Mouse (Mus musculus): Measurements from ENCODE around the gene Ccn5. TPM values are rescaled to one million over a fixed set of nuclear protein-coding genes. Genes with fewer than 3 reads are reported as not detected.

Ccn5 gene
- polyA plus RNA-seq, 1 experiment from 2014 or later: 0.17 TPM

- TF ChIP-seq CTCF (IDR thresholded peaks at IDR 0.05; ENCODE audit: low read depth): peak; percentile 74
- Histone ChIP-seq H3K4me3 (replicated peaks; ENCODE audit: low read depth, low read length) (no peak overlapping the region), H3K4me1 (replicated peaks; ENCODE audit: insufficient read depth, low read length) (peaks cover 4% of the 10 kb centered on the region; the same call in 1 of the 2 replicates), H3K9me3 (replicated peaks; ENCODE audit: low read length) (no peaks in the 10 kb centered on the region), H3K27ac (no peak overlapping the region), H3K9ac (ENCODE audit: low read depth, low read length) (no peak overlapping the region), H3K36me3 (ENCODE audit: insufficient read depth, low read length) (no peaks in the 10 kb centered on the region), H3K4me2 (ENCODE audit: low read length) (peak overlapping the region; percentile 28; the same call in 1 of the 2 replicates), H3K27me3 (ENCODE audit: insufficient read depth, low read length) (peaks cover 29% of the 10 kb centered on the region)
- 13% methylated on average over 50 of the region's 50 CpGs for WGBS
- no peak for DNase-seq (ENCODE audit: low spot score)
- peak; percentile 55; the same call in 1 of the 2 replicates for ATAC-seq (replicated peaks; ENCODE audit: low FRiP score, low read depth)
Observed at GRCm38 (mm10) chr2:163858254-163858947, 37.7 kb downstream of the Ccn5 start.

GRCm38 (mm10) chr2:163865311-163865710 lies 44.6 kb downstream of the Ccn5 start:
- Histone ChIP-seq H3K9ac (ENCODE audit: low read depth, low read length) (no peak overlapping the region), H3K4me1 (replicated peaks; ENCODE audit: insufficient read depth, low read length) (no peaks in the 10 kb centered on the region), H3K9me3 (replicated peaks; ENCODE audit: low read length) (no peaks in the 10 kb centered on the region), H3K4me2 (ENCODE audit: low read length) (no peak overlapping the region), H3K27me3 (ENCODE audit: insufficient read depth, low read length) (no peaks in the 10 kb centered on the region), H3K4me3 (replicated peaks; ENCODE audit: low read depth, low read length) (no peak overlapping the region), H3K27ac (no peak overlapping the region), H3K36me3 (ENCODE audit: insufficient read depth, low read length) (no peaks in the 10 kb centered on the region)
- TF ChIP-seq CTCF (IDR thresholded peaks at IDR 0.05; ENCODE audit: low read depth): no peak
- ATAC-seq (replicated peaks; ENCODE audit: low FRiP score, low read depth): no peak
- 90% methylated on average over 5 of the region's 5 CpGs for WGBS
- no peak for DNase-seq (ENCODE audit: low spot score)

- Histone ChIP-seq H3K27ac (no peak overlapping the region), H3K4me3 (replicated peaks; ENCODE audit: low read depth, low read length) (no peak overlapping the region), H3K9ac (ENCODE audit: low read depth, low read length) (no peak overlapping the region), H3K27me3 (ENCODE audit: insufficient read depth, low read length) (no peaks in the 10 kb centered on the region), H3K36me3 (ENCODE audit: insufficient read depth, low read length) (no peaks in the 10 kb centered on the region), H3K4me2 (ENCODE audit: low read length) (no peak overlapping the region), H3K4me1 (replicated peaks; ENCODE audit: insufficient read depth, low read length) (no peaks in the 10 kb centered on the region), H3K9me3 (replicated peaks; ENCODE audit: low read length) (no peaks in the 10 kb centered on the region)
- ATAC-seq (replicated peaks; ENCODE audit: low FRiP score, low read depth) (no peak), DNase-seq (ENCODE audit: low spot score) (no peak)
- WGBS: 93% methylated on average over 9 of the region's 9 CpGs
- TF ChIP-seq CTCF (IDR thresholded peaks at IDR 0.05; ENCODE audit: low read depth): no peak
Observed at GRCm38 (mm10) chr2:163866061-163866460, 45.4 kb downstream of the Ccn5 start.

GRCm38 (mm10) chr2:163869783-163870182 lies 49.1 kb downstream of the Ccn5 start:
- TF ChIP-seq CTCF (IDR thresholded peaks at IDR 0.05; ENCODE audit: low read depth): no peak
- Histone ChIP-seq H3K9ac (ENCODE audit: low read depth, low read length) (no peak overlapping the region), H3K4me2 (ENCODE audit: low read length) (no peak overlapping the region), H3K9me3 (replicated peaks; ENCODE audit: low read length) (no peaks in the 10 kb centered on the region), H3K27ac (no peak overlapping the region), H3K36me3 (ENCODE audit: insufficient read depth, low read length) (no peaks in the 10 kb centered on the region), H3K27me3 (ENCODE audit: insufficient read depth, low read length) (no peaks in the 10 kb centered on the region; the same call in 1 of the 2 replicates), H3K4me3 (replicated peaks; ENCODE audit: low read depth, low read length) (no peak overlapping the region), H3K4me1 (replicated peaks; ENCODE audit: insufficient read depth, low read length) (no peaks in the 10 kb centered on the region)
- ATAC-seq (replicated peaks; ENCODE audit: low FRiP score, low read depth) (no peak), DNase-seq (ENCODE audit: low spot score) (no peak)
- 61% methylated on average over 5 of the region's 5 CpGs for WGBS

- H3K36me3 ChIP-seq (ENCODE audit: insufficient read depth, low read length): no peaks in the 10 kb centered on the region
- 84% methylated on average over 4 of the region's 4 CpGs for WGBS
- no peaks in the 10 kb centered on the region for H3K4me1 ChIP-seq (replicated peaks; ENCODE audit: insufficient read depth, low read length)
- H3K4me2 ChIP-seq (ENCODE audit: low read length): no peak overlapping the region
- no peaks in the 10 kb centered on the region for H3K9me3 ChIP-seq (replicated peaks; ENCODE audit: low read length)
- H3K27ac ChIP-seq: no peak overlapping the region
- no peak for ATAC-seq (replicated peaks; ENCODE audit: low FRiP score, low read depth)
- no peak for DNase-seq (ENCODE audit: low spot score)
- no peak for TF ChIP-seq CTCF (IDR thresholded peaks at IDR 0.05; ENCODE audit: low read depth)
- H3K27me3 ChIP-seq (ENCODE audit: insufficient read depth, low read length): no peaks in the 10 kb centered on the region; the same call in 1 of the 2 replicates
- H3K4me3 ChIP-seq (replicated peaks; ENCODE audit: low read depth, low read length): no peak overlapping the region
- H3K9ac ChIP-seq (ENCODE audit: low read depth, low read length): no peak overlapping the region
Observed at GRCm38 (mm10) chr2:163871266-163871665, 50.6 kb downstream of the Ccn5 start.

- TF ChIP-seq CTCF (IDR thresholded peaks at IDR 0.05; ENCODE audit: low read depth): no peak
- Histone ChIP-seq H3K9ac (ENCODE audit: low read depth, low read length) (no peak overlapping the region), H3K27ac (no peak overlapping the region), H3K4me2 (ENCODE audit: low read length) (no peak overlapping the region), H3K9me3 (replicated peaks; ENCODE audit: low read length) (no peaks in the 10 kb centered on the region), H3K36me3 (ENCODE audit: insufficient read depth, low read length) (no peaks in the 10 kb centered on the region), H3K4me3 (replicated peaks; ENCODE audit: low read depth, low read length) (no peak overlapping the region), H3K4me1 (replicated peaks; ENCODE audit: insufficient read depth, low read length) (no peaks in the 10 kb centered on the region), H3K27me3 (ENCODE audit: insufficient read depth, low read length) (no peaks in the 10 kb centered on the region; the same call in 1 of the 2 replicates)
- ATAC-seq (replicated peaks; ENCODE audit: low FRiP score, low read depth) (no peak), DNase-seq (ENCODE audit: low spot score) (no peak)
- 27% methylated on average over 3 of the region's 3 CpGs for WGBS
Observed at GRCm38 (mm10) chr2:163871906-163872305, 51.2 kb downstream of the Ccn5 start.

All from kidney, postnatal 0 days (tissue).